Mouse (Mus musculus): ENCODE results near the gene Bcl2l2. TPM values are rescaled to one million over a fixed set of nuclear protein-coding genes. Genes with fewer than 3 reads are reported as not detected.

Gene Bcl2l2
- total RNA-seq (2021): 50.0 and 62.2 TPM in 2 replicates
- long read RNA-seq, partial matches to known transcripts: 1 of 3 reads
- long read RNA-seq, other reads (novel, unspliced or antisense): 0 of 3 reads

DNA sequence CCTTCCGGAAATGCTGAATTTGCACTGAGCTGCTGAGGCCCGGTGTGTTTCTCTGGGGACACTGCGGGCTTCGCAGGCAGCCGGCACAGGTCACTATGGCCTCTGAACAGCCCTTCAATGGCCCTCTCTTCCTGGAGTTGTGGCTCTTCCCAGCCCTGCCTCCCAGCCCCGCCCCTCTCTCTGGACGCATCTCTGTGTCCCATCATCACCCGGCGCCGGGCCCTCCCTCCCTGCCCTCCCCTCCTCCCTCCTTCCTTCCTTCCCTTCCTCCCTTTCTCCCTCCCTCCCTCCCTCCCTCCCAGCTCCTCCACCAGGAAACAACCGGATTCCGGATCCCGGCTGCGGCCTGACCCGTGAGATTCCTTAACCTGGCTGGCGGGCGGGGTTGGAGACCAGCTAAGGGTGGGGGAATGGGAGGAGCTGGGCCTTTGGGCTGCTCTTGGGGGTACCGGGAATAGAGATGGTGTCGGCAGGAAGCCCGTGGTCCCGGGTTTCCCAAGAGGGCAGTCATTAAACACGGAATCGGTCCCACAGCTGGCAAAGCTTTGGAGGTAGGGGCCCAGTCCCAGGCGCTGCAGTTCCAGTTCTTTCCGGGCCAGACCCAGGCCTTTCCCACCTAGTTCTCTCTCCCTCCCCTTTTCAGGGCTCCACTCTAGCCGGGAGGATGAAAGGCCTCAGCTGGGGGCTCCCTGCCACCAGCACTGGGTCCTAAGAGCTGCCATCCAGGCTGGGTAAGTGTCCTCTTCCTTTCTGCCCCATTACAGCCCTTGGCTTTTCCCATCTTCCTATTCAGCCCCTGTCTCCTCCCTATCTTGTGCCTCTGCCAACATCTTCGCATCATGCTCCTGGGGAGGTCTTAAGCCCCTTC, at the start of gene Bcl2l2, which contains the start of gene Gm20521:
Gene Bcl2l2 (plus strand): TSS at position 224 of the 868 bp plus-strand sequence.
Gene Gm20521 (plus strand): TSS at position 288 of the 868 bp plus-strand sequence.
- DNase-seq: peak; percentile 90

DNA sequence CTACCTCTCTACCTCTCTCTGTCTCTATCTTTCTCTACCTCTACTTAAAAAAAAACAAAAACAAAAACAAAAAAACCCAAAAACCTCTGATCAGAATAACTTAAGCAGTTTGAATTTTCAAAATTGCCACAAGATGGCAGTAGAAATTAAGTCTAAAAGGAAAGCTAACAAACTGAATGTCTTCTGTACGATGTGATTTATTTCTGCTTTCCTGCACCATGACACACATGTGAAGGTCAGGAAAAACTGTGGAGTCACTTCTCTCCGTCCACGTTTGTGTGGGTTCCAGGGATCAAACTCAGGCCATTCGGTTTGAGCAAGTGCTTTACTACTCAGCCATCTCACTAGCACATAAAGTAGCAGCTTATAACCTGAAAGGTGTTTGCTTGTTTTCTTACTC, 39.7 kb upstream of the Bcl2l2 start:
- DNase-seq: no peak

GRCm38 (mm10) chr14:54855726-54856125, 27.5 kb upstream of the Bcl2l2 start:
- no peak for DNase-seq

DNA sequence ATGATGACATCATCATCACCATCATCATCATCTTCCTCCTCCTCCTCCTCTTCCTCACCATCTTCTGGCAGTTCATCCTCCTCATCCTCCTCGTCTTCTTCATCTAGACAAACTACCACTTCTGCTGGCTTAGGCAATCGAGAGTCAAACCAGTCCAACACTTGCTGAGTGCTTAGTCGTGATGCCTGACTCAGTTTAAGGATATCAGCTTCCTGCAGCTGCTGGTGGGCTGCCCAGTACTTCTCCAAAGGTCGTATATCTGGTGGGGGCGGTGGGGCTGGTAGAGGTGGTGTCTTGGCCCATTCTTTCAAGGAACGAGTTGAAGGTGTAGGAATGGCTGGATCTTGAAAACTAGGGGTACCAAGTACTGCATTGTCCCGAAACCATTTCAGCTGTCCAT, 26.5 kb upstream of the Bcl2l2 start:
- DNase-seq: no peak

GRCm38 (mm10) chr14:54857891-54858290, 25.3 kb upstream of the Bcl2l2 start:
- no peak for DNase-seq

GRCm38 (mm10) chr14:54860511-54860910, 22.7 kb upstream of the Bcl2l2 start:
- peak; percentile 66 for DNase-seq

- peak; percentile 95 for DNase-seq
Measured at GRCm38 (mm10) chr14:54863501-54864312, 19.5 kb upstream of the Bcl2l2 start.

GRCm38 (mm10) chr14:54864313-54865036, 18.7 kb upstream of the Bcl2l2 start:
- no peak for DNase-seq

DNA sequence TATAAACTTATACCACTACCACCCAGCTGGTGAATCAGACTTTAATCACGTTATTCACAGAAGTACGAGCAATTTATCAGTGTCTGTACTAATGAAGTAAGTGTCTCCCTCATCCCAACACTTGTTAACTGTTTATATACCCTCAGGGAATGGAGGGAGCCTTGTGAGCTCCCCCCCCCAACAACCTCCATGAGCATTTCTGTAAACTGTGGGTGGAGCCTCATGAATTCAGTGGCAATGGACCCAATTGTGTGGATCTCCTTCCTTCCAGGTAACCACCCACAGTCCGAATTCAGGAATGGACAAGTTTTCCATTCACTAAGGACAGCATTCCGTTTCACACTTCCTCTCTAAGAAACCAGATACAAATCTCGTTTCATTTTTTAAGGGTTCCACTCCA, 17.6 kb upstream of the Bcl2l2 start:
- no peak for DNase-seq

GRCm38 (mm10) chr14:54866268-54866667, 16.9 kb upstream of the Bcl2l2 start:
- no peak for DNase-seq

- DNase-seq: no peak
Measured at GRCm38 (mm10) chr14:54866936-54867335, 16.2 kb upstream of the Bcl2l2 start.

DNA sequence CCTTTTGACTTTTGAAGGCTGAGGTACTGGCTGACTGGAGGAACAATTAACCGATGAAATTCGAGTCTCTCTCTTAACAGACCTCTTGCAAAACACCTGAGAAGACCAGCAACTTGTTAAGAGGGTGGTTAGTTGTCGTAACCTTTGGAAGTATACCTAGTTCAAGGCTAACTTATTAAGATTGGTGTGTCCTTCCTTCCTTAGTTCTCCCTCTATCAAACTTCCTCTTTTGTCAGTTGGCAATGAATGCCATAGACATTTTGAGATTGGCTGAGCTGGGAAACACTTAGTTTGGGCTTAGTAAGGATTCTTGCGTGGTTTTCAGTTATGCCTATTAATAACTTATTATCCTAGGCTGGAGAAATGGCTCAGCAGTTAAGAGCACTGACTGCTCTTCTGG, 15.2 kb upstream of the Bcl2l2 start:
- DNase-seq: no peak

DNA sequence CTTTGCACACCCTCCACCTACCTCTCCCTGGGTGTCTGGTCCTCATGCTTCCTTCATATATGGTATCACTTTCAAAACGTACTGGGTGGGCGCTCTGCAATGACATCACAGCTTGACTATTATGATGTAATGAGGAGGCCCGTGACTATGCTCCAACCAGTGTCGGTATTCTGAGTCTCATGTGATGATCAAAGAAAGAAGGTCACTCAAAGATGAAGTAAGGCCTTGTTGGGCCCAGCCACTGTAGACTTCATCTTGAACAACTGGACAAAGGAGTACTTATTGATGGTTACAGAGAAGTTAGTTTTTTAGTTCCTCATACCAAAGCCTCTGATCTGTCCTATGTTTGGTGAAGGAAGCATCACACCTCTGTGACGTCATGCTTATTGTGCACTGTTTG, 12.3 kb upstream of the Bcl2l2 start, which contains the start of gene Homez:
Gene Homez (minus strand): TSS at position 101 of the 400 bp plus-strand sequence.
- DNase-seq: no peak

DNA sequence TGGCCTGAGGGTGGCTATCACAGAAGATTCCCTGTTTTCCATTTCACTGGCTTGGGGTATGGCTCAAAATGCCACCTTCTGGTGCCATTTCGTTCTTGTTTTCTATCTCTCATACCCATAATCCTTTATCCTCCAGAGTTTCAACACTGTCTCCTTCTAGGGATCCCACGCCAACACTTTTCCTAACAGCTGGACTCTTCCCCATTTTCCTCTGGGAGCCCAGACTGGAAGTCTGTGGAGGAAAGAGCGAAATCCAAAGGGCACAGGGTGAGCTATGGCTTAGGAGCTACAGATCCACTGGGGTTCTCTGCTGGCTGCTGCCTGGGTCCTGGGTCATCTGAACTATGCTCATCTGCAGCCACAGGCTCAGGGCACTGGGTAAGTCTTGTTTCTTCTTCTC, 9.0 kb upstream of the Bcl2l2 start:
- DNase-seq: no peak

DNA sequence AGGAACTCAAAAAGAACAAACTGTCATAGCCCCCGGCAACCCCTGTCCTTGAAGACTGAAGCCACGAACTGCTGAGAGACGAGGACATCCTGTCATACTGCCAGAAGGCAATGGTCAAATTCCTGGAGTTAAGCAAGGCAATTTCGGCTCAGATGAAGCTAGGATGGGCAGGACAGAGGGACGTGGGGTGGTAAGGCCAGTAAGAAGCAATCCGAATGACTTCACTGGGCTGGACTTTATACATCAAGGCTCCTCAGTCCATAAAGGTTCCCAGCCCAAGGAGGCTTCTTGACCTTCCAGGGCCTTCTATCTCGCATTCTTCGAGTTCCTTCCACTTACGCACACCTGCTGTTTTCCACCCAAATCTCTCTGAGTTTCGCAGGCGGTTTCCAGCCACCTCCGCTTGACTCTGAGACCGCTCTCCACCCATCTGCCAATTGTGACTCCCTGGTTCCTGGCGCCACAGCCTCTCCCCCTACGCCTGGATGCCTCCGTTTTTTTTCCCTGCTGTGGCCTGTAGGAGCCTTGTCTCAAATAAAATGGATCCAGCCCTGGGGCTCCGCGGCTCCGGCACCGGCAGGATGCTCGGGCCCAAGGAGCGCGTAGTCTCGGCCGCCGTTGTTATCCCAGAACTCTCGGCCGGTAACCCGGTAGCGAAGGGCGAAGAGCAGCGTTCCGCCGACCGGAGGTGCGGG, 7.2 kb upstream of the Bcl2l2 start:
- no peak for DNase-seq

- peak; percentile 94 for DNase-seq
Measured at GRCm38 (mm10) chr14:54876539-54877047, 6.6 kb upstream of the Bcl2l2 start.

GRCm38 (mm10) chr14:54877048-54877715, 6.0 kb upstream of the Bcl2l2 start, which contains the start of gene Ppp1r3e:
Gene Ppp1r3e (minus strand): TSS chr14:54877550.
- peak; percentile 80 for DNase-seq

- DNase-seq: no peak
Measured at GRCm38 (mm10) chr14:54884022-54884712, 990 bp downstream of the Bcl2l2 start.

DNA sequence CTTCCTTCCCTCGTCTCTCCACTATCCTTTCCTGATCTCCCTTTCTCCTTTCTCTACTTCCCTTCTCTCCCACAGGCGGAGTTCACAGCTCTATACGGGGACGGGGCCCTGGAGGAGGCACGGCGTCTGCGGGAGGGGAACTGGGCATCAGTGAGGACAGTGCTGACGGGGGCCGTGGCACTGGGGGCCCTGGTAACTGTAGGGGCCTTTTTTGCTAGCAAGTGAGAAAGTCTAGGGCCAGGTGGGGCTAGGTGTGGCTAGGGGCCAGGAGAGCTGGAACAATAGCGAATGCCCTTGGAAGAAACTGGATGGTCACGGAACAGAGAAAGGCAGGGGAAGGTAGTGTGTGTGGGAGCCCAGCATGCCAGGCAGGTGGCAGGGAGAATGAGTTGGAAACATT, 2.1 kb downstream of the Bcl2l2 start:
- no peak for DNase-seq

- DNase-seq: no peak
Measured at GRCm38 (mm10) chr14:54892200-54892599, 9.0 kb downstream of the Bcl2l2 start, which contains the start of gene Pabpn1. Gene Pabpn1 (plus strand): TSS chr14:54892500.

Data from adrenal gland, postnatal 25 days (tissue).